Mouse (Mus musculus) naive thymus-derived CD4-positive, alpha-beta T cell, adult 5 months (primary cell): ENCODE results near the gene Vmn1r30. TPM values are rescaled to one million over a fixed set of nuclear protein-coding genes. Genes with fewer than 3 reads are reported as not detected.

Experiments used
- polyA plus RNA-seq: library from polyadenylated mRNA; unstranded; fragments of 100-300 nt; shearing (Covaris generic); gene quantifications from one replicate; pipeline ENCODE4 v1.2.1, GENCODE M21; 2017

The Vmn1r30 gene
- polyA plus RNA-seq: not detected

GRCm38 (mm10) chr6:58443285-58443684 lies at the start of gene Vmn1r30:
Gene Vmn1r30, minus strand, starts transcription at chr6:58443385.

GRCm38 (mm10) chr6:58475230-58475629 lies 32.0 kb upstream of the Vmn1r30 start, which contains the start of gene Vmn1r31:
Gene Vmn1r31, minus strand, starts transcription at chr6:58475330.

Other genes starting within 250 kb of the Vmn1r30 start
- not detected for gene Vmn1r27, start 224.6 kb downstream of the Vmn1r30 start, polyA plus RNA-seq
- 0.02 TPM for gene Vmn1r28, start 181.3 kb downstream of the Vmn1r30 start, polyA plus RNA-seq
- gene Vmn1r29, start 141.8 kb downstream of the Vmn1r30 start, polyA plus RNA-seq: not detected
- gene Vmn1r31, start 31.9 kb upstream of the Vmn1r30 start, polyA plus RNA-seq: not detected
- 22.5 TPM for gene Abcg2, start 141.1 kb upstream of the Vmn1r30 start, polyA plus RNA-seq